Mouse (Mus musculus) small intestine, adult 2 months (tissue): Measurements from ENCODE around the gene Pde4d.

Experiments used
- CTCF ChIP-seq: fragments of 200-500 bp; IDR thresholded peaks from 2 replicates; pipeline ENCODE4 v1.5.1; 2012; ENCODE audit warnings: low read depth, mild to moderate bottlenecking, control low read depth, inconsistent platforms, low read length, moderate library complexity, mixed read lengths; ENCODE audit not compliant: insufficient replicate concordance, insufficient read length; ENCODE audit errors: extremely low read depth
- POLR2A ChIP-seq: fragments of 200-500 bp; IDR thresholded peaks from 2 replicates; pipeline ENCODE4 v1.6.1; 2012; ENCODE audit warnings: low read depth, mild to moderate bottlenecking, control low read depth, inconsistent platforms, low read length, moderate library complexity

DNA sequence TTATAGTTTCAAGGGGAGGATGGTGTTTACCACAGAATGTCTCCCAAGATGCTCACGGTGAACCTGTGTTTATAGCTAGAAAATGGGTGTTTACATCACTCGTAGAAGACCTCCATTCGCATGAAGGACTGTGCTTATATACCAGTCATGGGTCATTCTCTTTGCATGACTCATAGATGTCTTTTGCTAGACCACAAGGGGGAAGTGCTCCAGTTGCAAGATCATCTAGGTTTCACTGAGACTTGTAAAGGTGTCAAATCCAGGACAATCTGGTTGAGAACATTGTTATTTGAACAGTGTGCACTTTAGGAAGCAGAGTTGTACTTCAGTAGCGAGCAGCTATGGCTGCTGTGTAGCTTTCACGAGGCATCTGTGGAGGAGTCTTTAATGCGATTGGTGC, 35.3 kb downstream of the Pde4d start:
- no peak for TF ChIP-seq POLR2A
- no peak for TF ChIP-seq CTCF
